ENCODE assay signal across 9 mouse cellular contexts in the genomic region with DNA sequence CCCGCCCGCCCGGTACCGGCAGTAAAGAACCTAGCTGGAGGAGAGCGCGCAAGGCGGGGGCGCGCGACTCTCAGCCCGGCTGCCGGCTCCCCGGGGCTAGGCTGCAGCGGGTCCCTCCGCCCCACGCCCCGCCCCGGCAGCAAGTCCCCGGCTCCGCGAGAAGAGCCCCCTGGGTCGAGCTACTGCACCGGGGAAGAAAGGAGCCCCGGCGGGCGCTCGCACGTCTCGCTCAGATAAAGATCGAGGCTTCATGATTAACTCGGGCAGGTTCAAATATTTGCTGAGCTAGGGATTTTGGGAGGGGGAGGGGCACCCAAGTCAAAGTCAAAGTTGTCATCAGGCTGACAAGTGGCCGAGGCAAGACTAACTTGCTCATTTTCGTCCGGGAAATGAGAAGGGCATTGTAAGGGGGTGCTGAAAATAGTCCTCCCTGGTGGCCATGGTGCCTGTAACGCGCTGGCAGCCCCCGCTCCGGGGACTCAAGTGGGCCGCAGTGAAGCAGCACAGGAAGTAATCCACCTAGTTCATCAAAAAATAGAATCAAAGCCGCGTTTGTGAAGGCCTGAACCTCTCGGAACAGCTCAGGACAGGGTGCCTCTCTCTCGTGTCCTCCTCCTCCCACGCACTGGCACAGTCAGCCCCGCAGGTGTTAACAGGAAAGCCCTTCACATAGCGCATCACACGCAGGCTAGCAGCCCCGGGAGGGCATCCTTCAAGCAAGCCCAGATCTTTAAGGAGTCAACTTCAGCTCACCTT.
DNase-seq lines count a peak whose midpoint lies in the region; ATAC-seq lines count a peak whose summit lies in the region.
"Had no signal": no experiment of that assay in that cellular context is flagged by ENCODE, and none has a peak within 500 bp of the region (broad histone marks: within the 10 kb centered on the region; RNA-seq: fewer than 3 reads in every experiment).

No protein-coding gene starts in this region.

- H3K4me2 ChIP-seq in heart, embryonic 12.5 days, result peak overlapping the region; percentile 93
- peak overlapping the region; percentile 70 for H3K4me2 ChIP-seq in kidney, embryonic 16.5 days (replicated peaks; ENCODE audit: low read depth, low read length)
- H3K4me2 ChIP-seq in liver, embryonic 13.5 days, result peak overlapping the region; percentile 95
- H3K4me2 ChIP-seq in neural tube, embryonic 11.5 days (ENCODE audit: low read depth), result peak overlapping the region; percentile 94
- H3K4me2 ChIP-seq in stomach, embryonic 16.5 days (ENCODE audit: low read depth, low read length), result peak overlapping the region; percentile 72

- peak overlapping the region; percentile 68 for H3K4me3 ChIP-seq in heart, embryonic 12.5 days
- H3K4me3 ChIP-seq in kidney, embryonic 16.5 days (ENCODE audit: low read length), result peak overlapping the region; percentile 66
- H3K4me3 ChIP-seq in liver, embryonic 13.5 days (replicated peaks), result peak overlapping the region; percentile 79
- peak overlapping the region; percentile 50 for H3K4me3 ChIP-seq in neural tube, embryonic 11.5 days (ENCODE audit: low read depth, low read length)
- peak overlapping the region; percentile 55 for H3K4me3 ChIP-seq in stomach, embryonic 16.5 days (replicated peaks; ENCODE audit: low read length)

- peak; percentile 28 for ATAC-seq in frontal cortex, adult (ENCODE audit: low TSS enrichment)
- ATAC-seq in heart, embryonic 12.5 days (ENCODE audit: insufficient number of reproducible peaks, low FRiP score), result peak; percentile 54
- ATAC-seq in kidney, embryonic 16.5 days (ENCODE audit: low FRiP score, low TSS enrichment), result peak; percentile 80
- ATAC-seq in liver, embryonic 13.5 days (ENCODE audit: low read depth), result peak; percentile 52
- peak; percentile 54 for ATAC-seq in neural tube, embryonic 11.5 days (ENCODE audit: insufficient read depth, low FRiP score, low TSS enrichment)
- ATAC-seq in stomach, embryonic 16.5 days (ENCODE audit: insufficient read depth, low FRiP score), result peak; percentile 45
- ATAC-seq: Patski had no signal

- H3K27ac ChIP-seq in heart, embryonic 12.5 days (ENCODE audit: poor library complexity, severe bottlenecking), result peak overlapping the region; percentile 70
- H3K27ac ChIP-seq in kidney, embryonic 16.5 days (ENCODE audit: low read length), result peak overlapping the region; percentile 86
- H3K27ac ChIP-seq in liver, embryonic 13.5 days, result peak overlapping the region; percentile 92
- no peak overlapping the region for H3K27ac ChIP-seq in neural tube, embryonic 11.5 days (ENCODE audit: low read depth, low read length)
- peak overlapping the region; percentile 78 for H3K27ac ChIP-seq in stomach, embryonic 16.5 days (ENCODE audit: low read length)

- peak overlapping the region; percentile 81 for H3K9ac ChIP-seq in heart, embryonic 12.5 days
- H3K9ac ChIP-seq in kidney, embryonic 16.5 days (replicated peaks; ENCODE audit: low read length), result peak overlapping the region; percentile 73
- H3K9ac ChIP-seq in liver, embryonic 13.5 days, result peak overlapping the region; percentile 89
- peak overlapping the region; percentile 70 for H3K9ac ChIP-seq in neural tube, embryonic 11.5 days (ENCODE audit: low read length)
- peak overlapping the region; percentile 83 for H3K9ac ChIP-seq in stomach, embryonic 16.5 days (ENCODE audit: low read length)

- H3K9me3 ChIP-seq in heart, embryonic 12.5 days (replicated peaks), result no peaks in the 10 kb centered on the region
- no peaks in the 10 kb centered on the region for H3K9me3 ChIP-seq in kidney, embryonic 16.5 days (ENCODE audit: low read length)
- H3K9me3 ChIP-seq in liver, embryonic 13.5 days (replicated peaks), result no peaks in the 10 kb centered on the region
- no peaks in the 10 kb centered on the region for H3K9me3 ChIP-seq in neural tube, embryonic 11.5 days (ENCODE audit: control insufficient read depth, low read length)
- no peaks in the 10 kb centered on the region for H3K9me3 ChIP-seq in stomach, embryonic 16.5 days (replicated peaks; ENCODE audit: control insufficient read depth, low read length)

- H3K4me1 ChIP-seq in heart, embryonic 12.5 days (replicated peaks), result peaks cover 39% of the 10 kb centered on the region
- peaks cover 55% of the 10 kb centered on the region for H3K4me1 ChIP-seq in kidney, embryonic 16.5 days (ENCODE audit: insufficient read depth, low read length)
- H3K4me1 ChIP-seq in liver, embryonic 13.5 days (replicated peaks), result peaks cover 60% of the 10 kb centered on the region
- peaks cover 17% of the 10 kb centered on the region for H3K4me1 ChIP-seq in neural tube, embryonic 11.5 days (ENCODE audit: control insufficient read depth, insufficient read depth, low read length)
- H3K4me1 ChIP-seq in stomach, embryonic 16.5 days (ENCODE audit: control insufficient read depth, insufficient read depth, low read length), result peaks cover 50% of the 10 kb centered on the region

- no peaks in the 10 kb centered on the region for H3K27me3 ChIP-seq in heart, embryonic 12.5 days (replicated peaks)
- no peaks in the 10 kb centered on the region for H3K27me3 ChIP-seq in kidney, embryonic 16.5 days (ENCODE audit: insufficient read depth, low read length)
- H3K27me3 ChIP-seq in liver, embryonic 13.5 days, result no peaks in the 10 kb centered on the region
- no peaks in the 10 kb centered on the region for H3K27me3 ChIP-seq in neural tube, embryonic 11.5 days (ENCODE audit: control insufficient read depth, insufficient read depth, low read length)
- no peaks in the 10 kb centered on the region for H3K27me3 ChIP-seq in stomach, embryonic 16.5 days (ENCODE audit: control insufficient read depth, insufficient read depth, low read length)
- H3K27me3 ChIP-seq: Patski had no signal

- WGBS in heart, embryonic 12.5 days, result under 1% methylated on average over 48 of the region's 48 CpGs
- under 1% methylated on average over 47 of the region's 48 CpGs for WGBS in kidney, embryonic 16.5 days
- WGBS in liver, embryonic 13.5 days (ENCODE audit: insufficient replicate concordance), result 3% methylated on average over 48 of the region's 48 CpGs
- WGBS in neural tube, embryonic 11.5 days, result under 1% methylated on average over 48 of the region's 48 CpGs
- WGBS in stomach, embryonic 16.5 days, result 3% methylated on average over 48 of the region's 48 CpGs

- H3K36me3 ChIP-seq in heart, embryonic 12.5 days, result peaks cover 8% of the 10 kb centered on the region; the same call in 1 of the 2 replicates
- H3K36me3 ChIP-seq in kidney, embryonic 16.5 days (ENCODE audit: insufficient read depth, low read length), result no peaks in the 10 kb centered on the region
- peaks cover 12% of the 10 kb centered on the region for H3K36me3 ChIP-seq in liver, embryonic 13.5 days
- H3K36me3 ChIP-seq in neural tube, embryonic 11.5 days (ENCODE audit: control insufficient read depth, insufficient read depth, low read length), result no peaks in the 10 kb centered on the region
- H3K36me3 ChIP-seq in stomach, embryonic 16.5 days (ENCODE audit: control insufficient read depth, insufficient read depth, low read length), result no peaks in the 10 kb centered on the region

- no peak for DNase-seq in frontal cortex, postnatal 25 days (ENCODE audit: low spot score in 2 of 2)
- peak; percentile 69 for DNase-seq in embryo, embryonic 10.5 days (ENCODE audit: low spot score)
- peak; percentile 52 for DNase-seq in liver, embryonic 13.5 days
- DNase-seq in neural tube, embryonic 11.5 days (ENCODE audit: low spot score), result peak; percentile 69

Comparison
In these comparisons a context has a peak if more than half of its experiments do, and no peak if none do; other contexts are left out.
1. ATAC-seq: peak in every context shown above with its lines; median percentile 80 in kidney, embryonic 16.5 days; 54 in heart, embryonic 12.5 days; 54 in neural tube, embryonic 11.5 days; 52 in liver, embryonic 13.5 days; 45 in stomach, embryonic 16.5 days; 28 in frontal cortex, adult.
2. DNase-seq: peak in embryo, embryonic 10.5 days (single experiment), liver, embryonic 13.5 days (single experiment) and neural tube, embryonic 11.5 days (single experiment); none in frontal cortex, postnatal 25 days (0 of 2).
3. Peak in every context shown above with its lines, with median percentiles within 50 percentile points of each other: H3K4me2 ChIP-seq, H3K4me3 ChIP-seq and H3K9ac ChIP-seq.